Mouse (Mus musculus) c-Kit-negative CD71-positive TER-119-positive erythroid progenitor cells, embryonic 14.5 days (primary cell): Measurements from ENCODE around the gene Caly.

Source experiments
- DNase-seq: peaks from one replicate; pipeline ENCODE4 v3.0.0-alpha.2; 2013; ENCODE audit warnings: low read depth, low spot score

Gene Caly

GRCm38 (mm10) chr7:140082242-140082678, at the start of gene Caly:
Gene Caly, minus strand, starts transcription at chr7:140082548.
- no peak for DNase-seq

DNA sequence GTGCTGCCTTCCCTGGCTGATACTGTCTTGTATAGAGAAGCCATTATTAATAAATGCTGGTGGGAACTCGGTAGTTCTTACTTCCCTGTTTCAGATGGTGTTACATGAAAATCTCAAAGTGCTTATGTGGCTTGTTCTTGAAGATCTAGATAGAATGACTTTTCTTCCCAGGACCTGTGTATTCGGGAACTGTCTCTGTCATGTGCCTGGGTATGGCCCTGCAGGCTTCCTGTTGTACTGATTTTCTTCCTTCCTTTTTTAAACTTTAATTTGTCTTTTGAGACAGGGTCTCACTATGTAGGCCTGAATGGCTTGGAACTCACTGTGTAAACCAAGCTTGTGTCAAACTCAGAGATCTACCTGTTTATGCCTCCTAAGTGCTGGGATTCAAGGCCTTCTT, 45.6 kb upstream of the Caly start:
- DNase-seq, result no peak

DNA sequence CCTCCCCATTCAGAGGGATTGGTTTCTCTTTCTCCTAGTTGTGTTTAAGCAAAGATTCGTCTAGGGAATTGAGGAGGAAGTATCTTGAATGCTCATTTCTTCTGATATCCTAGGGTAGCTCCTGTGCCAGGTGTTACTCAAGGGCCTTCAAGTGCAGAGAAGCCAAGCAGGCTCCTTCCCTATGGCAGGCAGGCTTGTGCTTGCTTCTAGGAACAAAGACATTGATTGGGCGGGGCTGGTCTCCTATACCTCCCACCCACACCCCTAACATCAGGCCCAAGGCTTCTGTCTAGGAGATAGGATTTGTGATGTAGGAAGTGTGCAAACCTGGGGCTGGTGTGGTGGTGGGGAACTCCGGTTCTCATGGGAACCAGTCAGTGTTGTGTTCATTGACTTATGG, 44.6 kb upstream of the Caly start:
- no peak for DNase-seq

DNA sequence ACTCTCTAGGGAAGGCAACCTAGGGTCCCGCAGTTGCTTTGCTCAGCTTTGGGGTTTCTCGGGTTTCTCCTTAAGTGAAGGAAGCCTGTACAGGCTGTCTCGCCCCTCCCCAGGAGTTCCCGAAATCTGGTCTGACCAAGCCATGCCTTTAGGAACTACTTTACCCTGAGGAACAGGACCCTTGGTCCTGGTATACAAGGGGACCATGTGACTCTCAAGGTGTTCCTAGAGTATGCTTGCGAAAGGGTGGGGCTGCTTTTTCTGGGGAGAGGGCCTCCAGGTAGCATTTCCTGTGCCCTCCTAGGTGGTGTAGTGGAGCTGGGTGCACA, 43.6 kb upstream of the Caly start:
- no peak for DNase-seq

- peak; percentile 76 for DNase-seq
These were observed 43.1 kb upstream of the Caly start for GRCm38 (mm10) chr7:140125278-140126021.

GRCm38 (mm10) chr7:140124382-140124781, 42.0 kb upstream of the Caly start:
- no peak for DNase-seq

GRCm38 (mm10) chr7:140122765-140123164, 40.4 kb upstream of the Caly start:
- no peak for DNase-seq

GRCm38 (mm10) chr7:140121338-140121910, 39.1 kb upstream of the Caly start:
- no peak for DNase-seq

DNA sequence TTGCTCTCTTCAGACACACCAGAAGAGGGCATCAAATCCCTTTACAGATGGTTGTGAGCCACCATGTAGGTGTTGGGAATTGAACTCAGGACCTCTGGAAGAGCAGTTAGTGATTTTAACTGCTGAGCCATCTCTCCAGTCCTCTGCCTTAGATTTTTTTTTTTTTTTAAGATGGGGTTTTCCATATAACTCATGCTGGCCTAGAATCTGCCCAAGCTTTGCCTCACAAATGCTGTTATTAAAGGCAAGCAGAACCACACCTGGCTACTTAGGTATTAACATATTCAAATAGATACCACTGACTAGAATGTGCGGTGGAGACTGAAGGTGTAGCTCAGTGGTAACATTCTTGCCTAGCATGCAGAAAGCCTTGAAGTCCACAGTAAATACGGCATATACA, 38.1 kb upstream of the Caly start:
- DNase-seq, result no peak

DNA sequence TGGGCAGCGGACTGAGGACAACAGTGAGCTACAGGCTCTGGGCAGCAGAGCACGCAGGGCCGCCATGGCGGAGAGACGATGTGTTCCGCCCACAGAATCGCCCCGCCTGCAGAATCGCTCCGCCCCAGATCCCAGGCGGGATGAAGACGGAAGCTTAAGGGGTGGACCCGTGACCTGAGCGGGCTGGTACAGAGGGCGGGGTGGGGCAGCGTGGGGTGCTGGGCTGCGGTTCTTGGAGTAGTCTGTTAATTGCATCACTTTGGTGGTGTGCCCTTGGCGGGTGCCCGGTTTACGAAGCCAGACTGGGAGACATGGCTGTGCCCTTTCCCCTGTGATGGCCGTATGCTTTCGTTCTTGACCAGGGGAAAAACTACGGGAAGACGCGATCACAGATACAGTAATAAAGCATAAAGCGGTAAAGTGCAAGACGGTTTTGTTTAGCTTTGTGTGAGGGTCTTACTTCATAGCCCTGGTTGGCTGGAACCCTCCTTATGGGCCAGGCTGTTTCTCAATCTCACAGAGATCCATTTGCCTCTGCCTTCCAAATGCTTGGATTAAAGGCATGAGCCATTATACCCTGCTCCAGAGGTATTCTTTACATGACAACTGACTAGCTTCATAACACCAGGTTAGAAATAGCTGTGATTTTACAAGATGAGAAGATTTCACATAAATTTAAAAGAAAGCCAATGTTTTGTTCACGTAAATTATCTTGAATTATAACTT, 34.1 kb upstream of the Caly start, which contains the start of gene Echs1:
Gene Echs1 (minus strand): TSS at position 148 of the 726 bp plus-strand sequence.
- peak; percentile 84 for DNase-seq

DNA sequence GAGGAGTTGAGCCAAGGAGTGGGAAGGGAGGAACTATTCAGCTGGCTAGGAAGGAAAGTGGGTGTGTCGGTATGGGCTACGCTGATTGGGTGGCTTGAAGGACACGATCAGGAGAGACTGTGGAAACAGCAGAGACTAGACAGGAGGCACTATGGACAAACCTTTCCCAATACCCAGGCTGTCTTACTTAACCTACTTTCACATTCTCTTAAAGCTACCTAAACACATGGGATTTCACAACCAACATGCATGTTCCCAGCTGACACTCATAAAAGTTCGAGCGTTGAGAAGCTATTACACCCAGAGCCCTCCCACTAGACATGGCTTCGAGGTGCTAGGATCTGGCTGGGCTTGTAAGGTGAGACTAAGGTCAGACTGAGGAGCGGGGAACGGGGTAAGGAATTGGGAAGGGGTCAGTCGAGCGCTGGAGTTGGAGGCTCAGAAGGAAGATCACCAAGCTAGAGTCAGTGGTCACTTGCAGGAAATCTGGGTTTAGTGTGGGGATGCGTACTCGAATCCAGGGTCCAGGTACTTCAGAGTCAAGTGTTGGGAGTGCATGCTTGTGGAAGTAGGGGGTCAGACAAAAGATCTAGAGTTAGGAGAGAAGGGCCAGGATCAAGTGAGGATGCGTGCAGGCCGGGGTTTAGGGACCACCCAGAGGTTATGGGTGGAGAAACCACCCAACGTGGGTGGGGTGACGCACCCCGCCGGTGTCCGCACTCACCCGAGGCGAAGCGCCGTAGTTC, 33.4 kb upstream of the Caly start, which contains the start of gene Paox:
Gene Paox (plus strand): TSS at position 217 of the 746 bp plus-strand sequence.
- DNase-seq, result peak; percentile 62

DNA sequence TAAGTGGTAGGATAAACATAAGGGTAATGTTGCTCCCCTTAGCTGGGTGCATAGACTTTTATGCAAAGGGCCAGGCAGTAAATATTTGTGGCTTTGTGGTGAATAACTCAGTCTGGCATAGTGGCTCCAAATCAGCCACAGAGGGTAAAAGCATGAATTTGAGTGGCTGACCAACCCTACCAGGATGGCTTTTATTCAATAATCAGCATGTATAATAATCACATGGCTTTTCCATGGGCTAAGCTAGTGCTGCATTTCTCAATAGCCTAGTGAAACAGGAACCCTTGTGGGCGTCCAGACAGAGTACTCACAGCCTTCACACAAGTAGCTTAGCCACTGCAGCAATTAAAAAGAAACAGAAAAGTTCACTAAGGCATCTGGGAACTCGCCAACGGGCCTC, 29.6 kb upstream of the Caly start:
- DNase-seq, result no peak

GRCm38 (mm10) chr7:140104009-140104408, 21.7 kb upstream of the Caly start:
- DNase-seq, result no peak

GRCm38 (mm10) chr7:140101993-140102860, 19.9 kb upstream of the Caly start, which contains the start of gene Fuom:
Gene Fuom, minus strand, starts transcription at chr7:140102441.
- peak; percentile 40 for DNase-seq

DNA sequence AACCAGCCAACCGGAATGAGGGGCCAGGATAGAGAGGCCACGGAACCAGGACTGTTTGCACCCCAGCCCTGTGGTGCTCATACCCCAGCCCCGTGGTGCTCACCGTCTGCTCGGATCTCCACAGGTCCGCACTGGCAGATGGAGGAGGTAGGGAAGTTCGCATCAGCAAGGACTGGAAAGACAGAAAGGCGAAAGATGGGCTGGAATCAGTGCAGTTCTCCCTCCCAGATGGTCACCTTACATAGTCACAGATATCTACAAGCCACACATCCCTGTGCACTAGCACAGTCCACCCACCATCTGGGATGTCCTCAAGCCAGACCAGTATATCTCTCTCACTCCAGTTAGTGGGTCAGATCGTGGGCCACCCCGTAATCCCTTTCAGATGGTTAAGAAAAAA, 19.1 kb upstream of the Caly start:
- DNase-seq, result no peak

GRCm38 (mm10) chr7:140098466-140098865, 16.1 kb upstream of the Caly start:
- no peak for DNase-seq

- no peak for DNase-seq
These were observed 13.7 kb upstream of the Caly start for GRCm38 (mm10) chr7:140096055-140096454.

DNA sequence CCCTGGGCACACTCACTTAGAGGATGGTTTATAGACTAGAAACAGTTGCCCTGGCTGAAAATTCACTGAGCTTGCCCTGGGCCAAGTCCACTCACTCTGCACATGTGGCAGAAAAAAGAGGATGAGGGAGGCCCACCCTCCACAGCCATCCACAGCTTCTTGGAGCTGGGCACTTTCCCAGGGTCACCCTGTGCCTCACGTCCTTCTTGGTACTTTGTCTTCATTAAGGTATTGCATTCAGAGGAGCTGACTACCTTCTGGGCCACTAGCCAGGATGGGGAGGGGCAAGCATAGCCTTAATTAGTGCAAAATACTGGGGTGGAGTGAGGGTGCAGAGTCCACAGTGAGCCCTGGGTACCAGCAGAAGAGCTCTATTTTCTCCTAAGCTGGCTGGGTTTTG, 13.2 kb upstream of the Caly start:
- no peak for DNase-seq

- DNase-seq, result no peak
These were observed 12.6 kb upstream of the Caly start for GRCm38 (mm10) chr7:140094954-140095353.

- DNase-seq, result no peak
These were observed 10.7 kb upstream of the Caly start, which contains the start of gene Prap1 for GRCm38 (mm10) chr7:140092924-140093528. Gene Prap1, plus strand, starts transcription at chr7:140093395.
